Mouse (Mus musculus) gastrocnemius, postnatal 36 days (tissue): ENCODE data around the gene Slamf1. TPM values are rescaled to one million over a fixed set of nuclear protein-coding genes. Genes with fewer than 3 reads are reported as not detected.
"Not testable (repeated sequence)": the region's sequence is repeated elsewhere in the genome, so short reads cannot be mapped to it uniquely, and the experiment has no call there.

Experiments used
- DNase-seq, 2 experiments: peaks; one replicate each; pipeline ENCODE4 v3.0.0; 2022
- intact Hi-C: fragments of 180-260 bp; cut with DNase I; formaldehyde crosslinking; loops from one replicate; pipeline ENCODE4 v1.15.1; 2025
- total RNA-seq, 2 experiments: library from RNA; stranded (reverse); gene quantifications; 2 replicates each; pipeline ENCODE4 v1.2.3; 2021

Gene Slamf1
- total RNA-seq, 2 experiments from 2014 or later: 0.18 TPM; not detected in 1

DNA sequence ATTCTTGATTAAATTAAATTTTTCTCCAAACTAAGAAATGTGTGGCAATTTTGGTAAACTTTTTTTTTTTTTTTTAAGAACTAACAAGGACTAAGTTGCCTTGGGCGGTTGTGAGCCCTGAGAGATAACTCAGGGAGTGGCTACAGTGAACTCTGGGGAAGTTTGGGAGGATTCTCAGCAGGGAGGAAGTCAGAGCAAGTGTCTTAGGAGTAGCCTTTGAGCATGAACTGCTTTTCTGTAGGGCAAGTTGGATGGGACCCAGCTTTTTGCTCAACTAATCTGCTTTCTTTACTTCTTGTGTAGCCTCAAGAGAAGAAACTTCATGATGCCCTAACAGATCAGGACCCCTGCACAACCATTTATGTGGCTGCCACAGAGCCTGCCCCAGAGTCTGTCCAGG lies 30.9 kb downstream of the Slamf1 start:
- intact Hi-C loops: no loop called here
- DNase-seq: no peak

DNA sequence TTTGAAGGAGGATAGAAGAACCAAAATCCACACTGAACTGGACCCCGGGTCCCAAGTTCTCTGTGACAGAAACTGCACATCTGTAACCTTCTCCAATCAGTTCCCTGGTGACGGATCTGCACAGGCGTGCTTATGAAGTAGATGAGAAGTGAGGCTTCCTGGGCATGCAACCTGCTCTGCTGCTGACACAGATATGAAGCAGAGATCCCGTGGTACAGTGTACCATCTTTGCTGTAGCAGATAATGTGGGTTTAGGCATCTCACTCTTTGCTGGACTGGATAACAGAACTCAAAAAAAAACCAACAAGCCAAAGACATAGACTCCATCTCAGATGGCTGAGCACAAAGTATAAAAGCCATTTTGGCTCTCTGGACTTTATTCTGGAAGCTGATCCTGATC lies 32.7 kb downstream of the Slamf1 start:
- no peak for DNase-seq
- intact Hi-C loops: no loop called here

DNA sequence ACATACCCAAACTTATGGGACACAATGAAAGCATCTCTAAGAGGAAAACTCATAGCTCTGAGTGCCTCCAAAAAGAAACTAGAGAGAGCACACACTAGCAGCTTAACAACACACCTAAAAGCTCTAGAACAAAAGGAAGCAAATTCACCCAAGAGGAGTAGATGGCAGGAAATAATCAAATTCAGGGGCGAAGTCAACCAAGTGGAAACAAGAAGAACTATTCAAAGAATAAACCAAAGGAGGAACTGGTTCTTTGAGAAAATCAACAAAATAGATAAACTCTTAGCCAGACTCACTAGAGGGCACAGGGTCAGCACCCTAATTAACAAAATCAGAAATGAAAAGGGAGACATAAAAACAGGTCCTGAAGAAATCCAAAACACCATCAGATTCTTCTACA lies 44.1 kb downstream of the Slamf1 start:
- DNase-seq, intact Hi-C loops: not testable (repeated sequence)

DNA sequence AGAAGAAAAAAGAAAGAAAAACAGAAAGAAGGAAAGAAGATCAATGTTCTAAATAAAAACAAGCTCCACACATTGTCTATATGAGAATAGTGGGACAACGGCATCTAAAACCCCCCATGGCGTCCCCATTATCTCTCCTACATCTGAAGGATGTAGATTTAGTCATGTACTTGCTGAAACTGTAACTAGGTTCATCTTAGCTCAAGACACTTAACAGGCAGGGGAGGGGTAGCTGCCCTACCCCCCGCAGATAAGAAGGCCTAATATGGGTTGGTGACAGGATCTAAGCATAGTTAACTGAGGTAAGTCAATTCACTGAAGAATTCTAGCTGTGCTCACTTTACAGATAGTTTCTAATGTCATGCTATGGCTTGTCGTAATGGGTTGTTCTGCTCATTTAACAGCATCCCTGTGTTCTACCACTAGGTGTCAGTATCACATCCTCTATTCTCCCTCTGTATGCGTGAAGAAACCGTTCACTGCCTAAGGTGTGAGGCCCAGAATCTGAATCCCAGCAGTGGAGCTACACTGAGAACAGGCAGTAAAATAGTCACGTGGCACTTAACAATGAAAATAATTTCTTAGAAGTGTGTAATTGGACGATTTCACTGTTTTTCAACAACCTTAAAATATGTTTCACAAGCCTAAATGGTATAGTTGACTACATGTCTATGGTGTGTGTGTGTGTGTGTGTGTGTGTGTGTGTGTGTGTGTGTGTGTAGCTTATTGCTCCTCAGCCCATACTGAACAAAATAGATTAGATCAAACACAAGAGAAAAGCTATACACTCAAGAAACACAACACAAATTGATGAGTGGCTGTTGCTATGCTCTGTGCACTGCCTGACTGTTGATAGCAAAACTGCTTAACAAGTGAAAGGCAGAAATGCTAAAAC lies 48.9 kb downstream of the Slamf1 start:
- intact Hi-C loops: no loop called here
- DNase-seq: no peak

DNA sequence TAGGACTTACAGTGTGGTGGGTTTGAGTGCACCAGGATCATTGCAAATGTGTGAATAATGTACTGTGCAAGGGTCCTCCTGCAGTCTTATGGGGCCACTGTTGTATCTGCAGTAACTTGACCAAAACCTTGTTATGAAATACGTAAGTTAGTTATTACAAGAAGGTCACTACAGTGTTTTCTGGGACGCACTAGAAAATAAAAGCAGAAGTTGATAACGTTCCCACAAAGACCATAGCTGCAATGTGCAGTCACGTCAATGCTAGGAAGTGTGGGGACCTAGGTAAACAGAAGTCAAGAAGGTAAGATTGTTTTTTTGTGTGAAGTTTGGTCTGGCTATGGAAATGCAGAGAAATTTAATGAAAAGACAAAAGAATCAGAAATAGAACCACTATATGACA lies 50.1 kb downstream of the Slamf1 start:
- intact Hi-C loops: no loop called here
- DNase-seq: no peak

DNA sequence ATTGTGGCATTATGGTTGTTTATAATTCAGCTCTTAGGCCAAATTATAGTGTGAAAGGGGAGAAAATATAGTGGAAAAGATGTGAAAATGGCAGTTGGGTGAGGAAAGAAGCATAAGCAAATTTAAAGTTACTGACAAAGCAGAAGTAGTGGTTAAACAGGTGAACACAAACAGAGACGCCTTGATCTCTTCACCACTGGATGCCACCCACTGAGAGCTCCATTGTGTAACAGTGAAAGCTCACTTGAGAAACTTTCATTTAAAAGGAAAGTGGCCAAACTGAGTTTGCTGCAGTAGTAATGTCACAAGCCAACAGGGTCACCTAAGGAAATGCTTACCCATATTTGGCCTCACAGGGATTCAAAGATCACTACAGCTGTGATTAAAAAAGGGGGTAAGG lies 54.4 kb downstream of the Slamf1 start:
- intact Hi-C loops: no loop called here
- DNase-seq: no peak

DNA sequence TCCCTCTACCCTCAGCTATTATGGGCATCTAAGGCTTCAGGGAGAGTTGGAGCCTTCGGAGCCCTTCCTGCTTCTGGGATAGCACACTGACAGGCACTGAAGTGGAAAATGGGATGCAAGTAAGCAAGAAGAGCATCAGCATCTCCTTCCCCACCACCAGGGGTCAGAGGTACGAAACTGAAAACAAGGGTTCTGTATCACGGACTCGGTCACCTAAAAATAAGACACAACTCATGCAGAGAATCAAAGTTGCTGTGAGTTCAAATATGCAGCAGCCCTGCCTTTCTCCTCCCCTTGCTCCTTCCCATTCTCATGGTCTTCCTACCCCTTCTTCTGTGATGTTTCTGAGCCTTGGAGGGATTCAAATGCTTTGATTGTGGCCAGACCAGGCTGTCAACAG lies 58.5 kb downstream of the Slamf1 start:
- no peak for DNase-seq
- intact Hi-C loops: no loop called here

DNA sequence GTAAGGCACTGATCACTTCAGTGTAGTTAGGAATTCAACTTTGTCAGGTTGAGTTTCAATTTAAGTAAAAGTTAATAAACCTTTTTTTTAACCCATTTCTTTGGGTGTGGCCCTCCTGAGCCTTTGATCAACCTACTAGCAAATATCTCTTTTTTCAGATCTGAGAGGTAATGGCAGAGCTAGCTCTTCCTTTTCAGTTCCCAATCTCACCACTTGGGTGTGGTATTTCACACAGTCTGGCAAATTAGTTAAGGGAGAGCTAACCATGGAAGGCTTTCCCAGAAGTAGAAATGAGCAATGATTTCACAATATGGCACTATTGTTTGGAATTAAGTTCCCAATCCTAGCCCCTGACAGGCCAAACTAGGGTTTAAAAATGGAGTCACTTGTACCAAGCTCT lies 59.2 kb downstream of the Slamf1 start:
- intact Hi-C loops: no loop called here
- no peak for DNase-seq

DNA sequence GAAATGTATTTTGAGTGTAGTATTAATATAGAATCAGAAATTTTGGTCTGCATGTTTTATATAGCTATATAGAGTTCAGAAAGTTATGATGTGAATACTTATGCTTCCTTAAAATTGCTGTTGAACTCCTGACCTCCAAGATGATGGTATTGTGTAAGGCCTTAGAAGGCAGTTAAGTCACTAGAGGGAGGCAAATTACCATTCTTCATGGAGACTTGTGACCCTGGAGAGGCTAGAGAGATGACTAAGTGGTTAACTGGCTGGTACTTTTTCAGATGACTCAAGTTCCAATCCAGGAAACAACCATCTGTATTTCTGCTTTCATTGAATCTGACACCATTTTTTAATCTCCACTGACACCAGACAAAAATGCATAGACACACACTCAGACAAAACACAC lies 60.7 kb downstream of the Slamf1 start:
- DNase-seq: no peak
- intact Hi-C loops: no loop called here

DNA sequence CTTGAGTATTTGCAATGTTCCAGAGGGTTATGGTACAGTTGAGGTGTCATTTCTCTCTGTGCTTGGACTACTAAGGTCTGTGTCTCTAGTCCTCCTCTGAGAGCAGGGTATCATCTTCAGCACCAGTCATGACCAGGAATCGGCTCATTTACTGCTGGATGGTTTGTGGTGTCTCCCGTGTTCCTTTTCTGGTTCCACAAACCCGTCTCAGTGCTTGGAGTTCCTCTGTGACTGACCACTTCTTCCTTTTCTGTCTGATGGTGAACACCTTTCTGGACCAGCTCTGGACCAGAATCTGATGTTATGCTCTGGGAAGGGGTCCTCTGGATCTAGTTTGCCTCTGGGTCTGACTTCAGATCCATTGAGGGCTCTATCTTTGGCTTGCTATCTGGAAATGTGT lies 72.6 kb downstream of the Slamf1 start, which contains the start of gene Cd84:
TSS of gene Cd84 (plus strand) at position 210 of the 400 bp plus-strand sequence.
- intact Hi-C loops: no loop called here
- DNase-seq: no peak

DNA sequence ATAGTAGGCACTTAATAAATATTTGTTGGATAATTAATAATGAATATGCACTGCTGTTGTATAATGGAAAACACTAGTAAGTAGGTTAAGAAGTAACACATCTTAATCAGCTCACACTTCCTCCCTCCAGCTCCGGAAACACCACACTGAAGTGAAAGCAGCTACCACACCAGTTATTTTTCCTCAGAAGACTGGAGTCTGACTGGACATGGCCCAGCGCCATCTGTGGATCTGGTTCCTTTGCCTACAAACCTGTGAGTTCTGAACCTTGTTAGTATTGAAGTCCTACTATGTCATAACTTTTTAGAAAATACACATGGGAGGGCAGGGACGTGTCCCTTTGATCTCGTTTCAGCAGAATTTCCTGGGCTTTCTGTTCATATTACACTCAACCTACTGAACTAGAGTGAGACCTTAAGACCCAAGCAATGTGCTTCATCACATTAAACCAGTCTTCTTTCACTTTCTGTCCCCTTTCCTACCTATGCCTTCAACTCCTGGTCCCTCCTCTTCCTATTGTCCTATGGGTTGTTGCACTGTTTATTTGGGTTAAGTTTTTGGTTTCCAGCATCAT lies 73.6 kb downstream of the Slamf1 start:
- DNase-seq: no peak
- intact Hi-C loops: no loop called here

DNA sequence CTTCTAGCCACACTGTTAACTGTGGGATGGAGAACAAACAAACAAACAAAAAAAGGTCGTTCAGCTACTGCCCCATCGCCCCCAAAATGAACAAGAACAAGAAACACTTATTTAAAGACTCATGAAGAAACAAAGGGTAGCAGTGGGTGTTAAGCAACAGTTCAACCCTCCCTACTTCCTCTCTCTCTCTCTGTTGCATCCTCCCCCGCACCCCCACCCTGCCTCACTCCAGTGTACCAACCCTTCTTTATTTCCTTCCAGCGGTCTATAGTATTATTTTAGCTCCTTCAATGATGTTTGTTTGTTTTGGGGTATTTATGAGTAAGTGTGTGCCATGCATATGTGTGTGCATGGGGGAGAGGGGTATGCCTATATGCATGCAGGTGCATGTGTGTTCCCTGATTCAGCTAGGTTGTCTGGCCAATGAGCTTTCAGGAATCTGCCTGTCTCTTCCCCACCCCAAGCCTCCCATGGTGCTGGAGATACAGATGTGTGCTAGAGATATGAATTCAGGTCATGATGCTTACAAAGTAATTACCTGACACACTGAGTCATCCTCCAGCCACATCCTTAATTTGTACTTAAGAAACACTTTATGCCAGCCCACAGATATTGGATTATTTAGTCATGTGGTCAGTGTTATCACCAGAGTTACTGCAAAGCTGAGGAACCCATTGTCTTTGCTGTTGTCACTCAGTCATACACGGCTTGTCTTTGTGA lies 78.3 kb downstream of the Slamf1 start:
- no peak for DNase-seq
- intact Hi-C loops: no loop called here

DNA sequence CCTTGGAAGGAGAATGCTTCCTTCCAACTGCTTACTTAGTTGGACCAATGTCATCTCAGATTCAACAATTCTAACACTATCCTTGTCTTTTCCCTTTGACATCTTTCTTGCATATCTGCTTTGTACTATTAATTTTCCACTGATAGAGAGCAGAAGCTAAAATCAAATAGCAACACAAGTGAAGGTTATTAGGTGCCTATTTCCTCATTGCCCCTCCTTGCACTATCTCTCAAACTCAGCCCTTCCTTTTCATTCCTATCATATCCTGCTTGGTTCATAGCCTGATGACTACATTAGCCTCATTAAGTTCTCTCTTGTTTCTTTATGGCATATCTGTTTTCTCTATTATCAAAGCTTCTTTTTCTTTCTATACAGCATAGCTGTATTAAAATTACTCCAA lies 81.3 kb downstream of the Slamf1 start:
- intact Hi-C loops: no loop called here
- DNase-seq: no peak

DNA sequence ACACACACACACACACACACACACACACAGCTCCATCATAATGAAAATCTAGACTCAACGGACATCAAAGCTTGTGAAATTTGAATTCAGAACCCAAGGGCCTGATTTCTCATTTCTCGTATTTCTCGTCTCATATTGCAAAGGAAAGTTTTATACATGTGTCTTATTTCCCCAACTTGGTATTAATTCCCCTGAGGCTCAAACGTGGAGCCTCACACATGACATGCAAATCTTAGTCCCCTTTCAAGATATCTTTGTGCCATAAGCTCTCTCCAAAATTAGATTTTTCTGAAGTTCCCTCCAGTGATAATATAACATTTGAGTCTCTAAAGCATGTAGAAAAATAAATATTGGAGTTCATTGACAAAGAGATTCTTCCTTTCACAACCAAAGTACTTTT lies 81.8 kb downstream of the Slamf1 start:
- no peak for DNase-seq
- intact Hi-C loops: no loop called here

DNA sequence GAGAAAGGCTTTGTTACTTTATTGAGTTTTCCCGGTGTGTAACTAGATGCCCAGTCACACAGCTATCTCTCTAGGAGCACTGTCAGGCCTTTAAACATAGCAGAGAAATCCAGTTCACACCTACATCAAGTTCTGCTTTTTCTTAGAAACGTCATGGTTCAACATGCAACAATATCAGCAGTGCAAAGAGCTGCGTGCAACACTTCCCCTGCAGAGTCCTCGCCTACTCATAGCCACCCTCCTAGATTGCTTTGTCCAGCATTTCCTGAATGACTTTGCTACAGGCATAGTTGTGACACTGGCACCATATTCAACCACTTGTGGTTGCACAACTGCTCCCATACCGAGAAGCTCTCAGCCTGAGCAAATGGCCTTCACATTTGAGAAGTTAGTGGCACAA lies 82.5 kb downstream of the Slamf1 start:
- no peak for DNase-seq
- intact Hi-C loops: no loop called here

Other genes starting within 250 kb of the Slamf1 start
- gene Itln1, start 231.8 kb upstream of the Slamf1 start, total RNA-seq: not detected
- not detected for gene Cd244a, start 207.9 kb upstream of the Slamf1 start, total RNA-seq
- gene Ly9, start 159.7 kb upstream of the Slamf1 start, total RNA-seq: under 1 TPM in 1 of 2 experiments, not detected in 1; 0.12 TPM
- gene Slamf7, start 114.1 kb upstream of the Slamf1 start, total RNA-seq: under 1 TPM in 1 of 2 experiments, not detected in 1; 0.12 TPM
- gene Cd48, start 85.1 kb upstream of the Slamf1 start, total RNA-seq: under 1 TPM; 0.64 to 0.74 TPM
- 1 to 10 TPM in 1 of 2 experiments, under 1 TPM in 1; 0.97 to 1.1 TPM for gene Cd84, start 72.6 kb downstream of the Slamf1 start, total RNA-seq
- not detected for gene Gm10521, start 128.5 kb downstream of the Slamf1 start, total RNA-seq
- gene Slamf6, start 150.4 kb downstream of the Slamf1 start, total RNA-seq: 1 to 10 TPM in 1 of 2 experiments, not detected in 1; 1.3 TPM